Mouse (Mus musculus) kidney, embryonic 14.5 days (tissue): Measurements from ENCODE around the gene Gm5565. TPM values are rescaled to one million over a fixed set of nuclear protein-coding genes. Genes with fewer than 3 reads are reported as not detected.

Source experiments
- polyA plus RNA-seq: library from polyadenylated mRNA; unstranded; fragments of >200 nt; fragmentation: Nextera tagmentation; extraction: Ambion mirVana; gene quantifications from 2 replicates; pipeline ENCODE4 v1.2.1, GENCODE M21; 2014

Gm5565 gene
- polyA plus RNA-seq, 1 experiment from 2014 or later: not detected

Other genes starting within 250 kb of the Gm5565 start
- gene Cyp3a25, start 150.9 kb downstream of the Gm5565 start, polyA plus RNA-seq: not detected in 2 replicates
- not detected in 2 replicates for gene Cyp3a59, start 81.3 kb downstream of the Gm5565 start, polyA plus RNA-seq
- not detected in 2 replicates for gene Gm6309, start 10.2 kb upstream of the Gm5565 start, polyA plus RNA-seq
- 1.1 TPM in 1 of 2 replicates, not detected in the other for gene 1700001J03Rik, start 24.8 kb upstream of the Gm5565 start, polyA plus RNA-seq
- gene Rnf6, start 61.0 kb upstream of the Gm5565 start, polyA plus RNA-seq: 29.5 and 38.2 TPM in 2 replicates
- gene Cdk8, start 70.7 kb upstream of the Gm5565 start, polyA plus RNA-seq: 30.7 and 35.0 TPM in 2 replicates
- 2.3 and 2.7 TPM in 2 replicates for gene Wasf3, start 224.4 kb upstream of the Gm5565 start, polyA plus RNA-seq